Mouse (Mus musculus) hindbrain, embryonic 12.5 days (tissue): Measurements from ENCODE around the gene Birc6. TPM values are rescaled to one million over a fixed set of nuclear protein-coding genes. Genes with fewer than 3 reads are reported as not detected.

ENCODE experiments used
- ATAC-seq: fragments of 200-750 bp; cut with Nextera tagmentation; 2 replicates; pipeline ENCODE4 v1.8.0; 2017; ENCODE audit warnings: moderate TSS enrichment; ENCODE audit not compliant: low FRiP score
- H3K27ac ChIP-seq: fragments of 300-500 bp; sonication (generic); 2 replicates; pipeline ENCODE4 v1.5.1; 2016; ENCODE audit warnings: mild to moderate bottlenecking
- H3K27me3 ChIP-seq: fragments of 300-500 bp; sonication (generic); 2 replicates; pipeline ENCODE4 v1.6.1; 2016; ENCODE audit warnings: mild to moderate bottlenecking
- H3K36me3 ChIP-seq: fragments of 300-500 bp; sonication (generic); 2 replicates; pipeline ENCODE4 v1.6.1; 2016; ENCODE audit warnings: mild to moderate bottlenecking
- H3K4me1 ChIP-seq: fragments of 300-500 bp; sonication (generic); 2 replicates; pipeline ENCODE4 v1.6.1; 2016
- H3K4me2 ChIP-seq: fragments of 300-500 bp; sonication (generic); replicated peaks from 2 replicates; pipeline ENCODE4 v1.6.1; 2016; ENCODE audit warnings: mild to moderate bottlenecking
- H3K4me3 ChIP-seq: fragments of 300-500 bp; sonication (generic); 2 replicates; pipeline ENCODE4 v1.5.1; 2016; ENCODE audit warnings: mild to moderate bottlenecking
- H3K9ac ChIP-seq: fragments of 300-500 bp; sonication (generic); 2 replicates; pipeline ENCODE4 v1.6.1; 2016; ENCODE audit warnings: mild to moderate bottlenecking, moderate library complexity
- H3K9me3 ChIP-seq: fragments of 300-500 bp; sonication (generic); replicated peaks from 2 replicates; pipeline ENCODE4 v1.6.1; 2016; ENCODE audit warnings: mild to moderate bottlenecking
- WGBS: fragments of 180-500 bp; shearing (Covaris S2); methylation state at CpG from one replicate; pipeline ENCODE4 v1.1.7; 2016; 5-methylcytosine and 5-hydroxymethylcytosine counted together
- polyA plus RNA-seq: library from polyadenylated mRNA; unstranded; fragments of >200 nt; fragmentation: Nextera tagmentation; extraction: Ambion mirVana; gene quantifications from 2 replicates; pipeline ENCODE4 v1.2.1, GENCODE M21; 2016

Gene Birc6
- polyA plus RNA-seq, 1 experiment from 2014 or later: 102 TPM

- no peaks in the 10 kb centered on the region for H3K27me3 ChIP-seq
These were observed 2.0 kb upstream of the Birc6 start for GRCm38 (mm10) chr17:74526117-74526516.

DNA sequence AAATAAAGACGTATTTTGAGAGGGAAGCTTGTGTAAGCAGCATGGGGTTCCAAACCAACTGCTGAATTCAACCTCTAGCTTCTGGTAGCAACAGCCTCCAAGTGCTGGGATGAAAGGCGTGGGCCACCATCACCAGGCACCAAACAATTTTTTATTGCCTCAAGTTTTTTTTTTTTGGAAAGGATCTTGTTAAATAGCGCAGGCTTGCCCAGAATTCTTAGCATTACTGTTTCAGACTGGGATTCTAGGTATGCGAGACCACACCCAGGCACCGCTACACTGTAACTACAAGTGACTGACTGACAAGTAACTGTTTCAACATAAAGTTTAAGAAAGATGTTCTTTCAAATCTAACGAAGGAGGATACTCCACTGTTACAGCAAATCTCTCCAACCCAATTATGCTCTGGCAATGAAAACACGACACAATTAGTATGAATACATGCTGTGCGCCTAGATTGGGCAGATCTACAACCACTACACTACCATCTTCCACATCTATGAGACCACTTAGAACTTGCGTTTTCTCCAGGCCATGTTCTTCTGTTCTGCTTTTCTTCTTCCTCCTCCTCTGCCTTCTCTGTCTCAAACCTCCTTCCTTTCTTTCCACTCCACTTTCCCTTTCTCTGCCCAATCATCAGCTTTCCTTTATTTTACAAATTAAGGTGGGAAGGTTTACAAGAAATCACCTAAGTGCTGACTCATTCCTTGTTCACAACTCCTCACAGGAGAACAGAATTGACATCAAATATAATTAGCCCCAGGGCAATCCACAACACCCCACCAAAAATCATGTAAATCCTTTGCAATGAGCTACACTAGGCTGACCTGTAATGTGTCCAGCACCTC is 1.1 kb upstream of the Birc6 start:
- peaks cover 20% of the 10 kb centered on the region for H3K4me1 ChIP-seq
- H3K27me3 ChIP-seq: no peaks in the 10 kb centered on the region
- H3K4me3 ChIP-seq: peak overlapping the region; percentile 75
- WGBS: 89% methylated on average over 9 of the region's 9 CpGs
- no peaks in the 10 kb centered on the region for H3K9me3 ChIP-seq
- peak overlapping the region; percentile 66 for H3K9ac ChIP-seq
- ATAC-seq: peak; percentile 1; the same call in 1 of the 2 replicates
- peak overlapping the region; percentile 96 for H3K27ac ChIP-seq
- H3K36me3 ChIP-seq: no peaks in the 10 kb centered on the region
- peak overlapping the region; percentile 73 for H3K4me2 ChIP-seq

More at GRCm38 (mm10) chr17:74526117-74526516, 2.0 kb upstream of the Birc6 start:
- H3K4me2 ChIP-seq: no peak overlapping the region
- no peak for ATAC-seq
- WGBS: 86% methylated on average over 2 of the region's 2 CpGs
- H3K9me3 ChIP-seq: no peaks in the 10 kb centered on the region
- H3K27ac ChIP-seq: no peak overlapping the region
- no peak overlapping the region for H3K9ac ChIP-seq
- H3K4me1 ChIP-seq: peaks cover 20% of the 10 kb centered on the region
- no peaks in the 10 kb centered on the region for H3K36me3 ChIP-seq
- H3K4me3 ChIP-seq: no peak overlapping the region

GRCm38 (mm10) chr17:74528648-74529532 is 795 bp downstream of the Birc6 start:
- Histone ChIP-seq H3K4me2 (peak overlapping the region; percentile 73), H3K4me3 (peak overlapping the region; percentile 75), H3K36me3 (no peaks in the 10 kb centered on the region), H3K9me3 (no peaks in the 10 kb centered on the region), H3K9ac (peak overlapping the region; percentile 93), H3K27ac (peak overlapping the region; percentile 96), H3K27me3 (no peaks in the 10 kb centered on the region), H3K4me1 (peaks cover 20% of the 10 kb centered on the region)
- under 1% methylated on average over 69 of the region's 72 CpGs for WGBS
- ATAC-seq: peak; percentile 68

GRCm38 (mm10) chr17:74529533-74529824 is 1.4 kb downstream of the Birc6 start:
- Histone ChIP-seq H3K27me3 (no peaks in the 10 kb centered on the region), H3K27ac (0 out of 2 replicates have a peak overlapping the region, but pooled peaks have one; percentile 96), H3K4me3 (peak overlapping the region; percentile 75), H3K36me3 (no peaks in the 10 kb centered on the region), H3K9ac (peak overlapping the region; percentile 93), H3K4me1 (peaks cover 20% of the 10 kb centered on the region), H3K4me2 (peak overlapping the region; percentile 73), H3K9me3 (no peaks in the 10 kb centered on the region)
- no peak for ATAC-seq
- 18% methylated on average over 3 of the region's 3 CpGs for WGBS

DNA sequence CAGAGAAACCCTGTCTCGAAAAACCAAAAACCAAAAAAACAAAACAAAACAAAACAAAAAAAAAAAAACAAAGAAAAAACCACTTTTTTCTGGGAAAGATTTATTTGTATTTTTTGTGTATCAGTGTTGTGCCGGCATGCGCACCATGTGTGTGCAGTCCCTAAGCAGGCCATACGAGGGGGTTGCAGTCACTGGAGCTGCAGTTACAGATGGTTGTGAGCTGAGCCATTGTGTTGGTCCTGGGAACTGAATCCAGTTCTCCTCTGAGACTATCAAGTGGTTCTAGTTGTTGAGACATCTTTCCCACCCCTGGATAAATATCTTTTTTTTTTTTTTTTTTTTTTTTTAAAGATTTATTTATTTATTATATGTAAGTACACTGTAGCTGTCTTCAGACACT is 6.9 kb downstream of the Birc6 start:
- Histone ChIP-seq H3K4me3 (no peak overlapping the region), H3K9me3 (no peaks in the 10 kb centered on the region), H3K4me1 (peaks cover 8% of the 10 kb centered on the region), H3K36me3 (no peaks in the 10 kb centered on the region), H3K27ac (no peak overlapping the region), H3K9ac (no peak overlapping the region), H3K27me3 (no peaks in the 10 kb centered on the region), H3K4me2 (no peak overlapping the region)
- no peak for ATAC-seq
- 97% methylated on average over 4 of the region's 4 CpGs for WGBS

DNA sequence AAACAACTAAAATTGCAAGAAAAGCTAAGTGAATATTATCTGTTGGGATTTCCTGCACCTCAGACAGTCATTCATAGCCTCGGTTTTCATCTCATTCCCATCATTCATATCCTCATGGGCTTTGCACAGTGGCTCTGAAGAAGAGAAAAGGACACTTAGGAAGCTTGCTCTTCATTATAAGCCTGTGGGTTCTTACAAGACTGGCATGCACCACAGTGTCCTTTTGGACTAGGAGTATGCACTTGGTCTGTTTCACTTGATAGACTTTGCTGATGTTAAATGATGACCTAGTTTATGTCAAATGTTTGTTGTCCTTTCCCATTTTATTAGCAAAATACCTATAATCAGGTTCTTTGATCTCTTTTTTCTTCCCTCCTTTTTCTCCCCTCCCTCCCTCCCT is 9.4 kb downstream of the Birc6 start:
- H3K36me3 ChIP-seq: no peaks in the 10 kb centered on the region
- WGBS: 89% methylated on average over 1 of the region's 1 CpGs
- no peak overlapping the region for H3K4me3 ChIP-seq
- H3K27ac ChIP-seq: no peak overlapping the region
- no peak overlapping the region for H3K9ac ChIP-seq
- no peak for ATAC-seq
- H3K9me3 ChIP-seq: no peaks in the 10 kb centered on the region
- no peaks in the 10 kb centered on the region for H3K27me3 ChIP-seq
- H3K4me2 ChIP-seq: no peak overlapping the region
- H3K4me1 ChIP-seq: no peaks in the 10 kb centered on the region

GRCm38 (mm10) chr17:74543615-74544014 is 15.5 kb downstream of the Birc6 start:
- no peak overlapping the region for H3K27ac ChIP-seq
- 97% methylated on average over 2 of the region's 2 CpGs for WGBS
- no peak overlapping the region for H3K9ac ChIP-seq
- H3K27me3 ChIP-seq: no peaks in the 10 kb centered on the region
- H3K4me3 ChIP-seq: no peak overlapping the region
- no peak overlapping the region for H3K4me2 ChIP-seq
- no peaks in the 10 kb centered on the region for H3K4me1 ChIP-seq
- peaks cover 17% of the 10 kb centered on the region for H3K36me3 ChIP-seq
- no peak for ATAC-seq
- no peaks in the 10 kb centered on the region for H3K9me3 ChIP-seq

DNA sequence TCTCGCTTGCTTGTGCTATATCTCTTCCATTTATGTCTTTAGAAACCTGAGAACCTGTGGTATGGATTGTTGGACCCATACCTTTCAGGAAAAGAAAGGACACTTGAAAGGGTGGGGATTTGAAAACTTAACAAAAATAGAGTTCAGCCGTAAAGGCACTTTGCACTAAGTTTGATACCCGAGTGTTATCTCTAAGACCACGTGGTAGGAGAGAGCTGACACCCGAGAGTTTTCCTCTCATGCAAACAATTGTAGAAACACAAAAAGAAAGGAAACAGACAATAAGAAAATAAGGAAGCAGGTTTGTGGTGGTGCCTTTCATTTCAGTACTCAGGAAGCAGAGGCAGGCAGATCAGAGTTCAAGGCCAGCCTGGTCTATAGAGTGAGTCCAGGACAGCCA is 26.0 kb downstream of the Birc6 start:
- H3K27ac ChIP-seq: no peak overlapping the region
- WGBS: 87% methylated on average over 5 of the region's 5 CpGs
- no peak overlapping the region for H3K9ac ChIP-seq
- ATAC-seq: no peak
- H3K4me2 ChIP-seq: no peak overlapping the region
- H3K9me3 ChIP-seq: no peaks in the 10 kb centered on the region
- no peak overlapping the region for H3K4me3 ChIP-seq
- H3K36me3 ChIP-seq: peaks cover 26% of the 10 kb centered on the region
- H3K27me3 ChIP-seq: no peaks in the 10 kb centered on the region
- no peaks in the 10 kb centered on the region for H3K4me1 ChIP-seq

DNA sequence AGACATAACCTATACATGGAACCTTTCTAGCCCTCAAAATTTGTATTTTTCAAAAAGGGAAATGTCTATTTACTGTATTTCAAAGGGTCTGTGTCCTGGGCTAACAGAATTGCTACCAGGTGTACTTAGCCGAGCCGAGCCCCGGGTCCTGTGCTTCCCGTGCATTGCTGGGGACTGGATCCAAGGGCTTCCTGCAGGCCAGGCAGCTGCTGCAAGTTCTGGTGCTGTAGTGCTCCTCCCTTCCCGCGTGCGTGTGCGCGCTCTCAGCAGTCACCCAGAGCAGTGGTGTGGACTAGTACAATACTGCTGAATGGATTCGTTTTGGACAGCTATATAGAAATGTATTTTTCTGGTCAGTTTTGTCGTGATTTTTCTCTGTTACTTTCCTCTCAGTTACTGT is 31.8 kb downstream of the Birc6 start:
- H3K9ac ChIP-seq: no peak overlapping the region
- H3K4me3 ChIP-seq: no peak overlapping the region
- no peaks in the 10 kb centered on the region for H3K9me3 ChIP-seq
- H3K4me1 ChIP-seq: no peaks in the 10 kb centered on the region
- H3K27ac ChIP-seq: no peak overlapping the region
- peaks cover 14% of the 10 kb centered on the region; the same call in 1 of the 2 replicates for H3K36me3 ChIP-seq
- no peaks in the 10 kb centered on the region for H3K27me3 ChIP-seq
- no peak for ATAC-seq
- no peak overlapping the region for H3K4me2 ChIP-seq
- 90% methylated on average over 11 of the region's 11 CpGs for WGBS

- Histone ChIP-seq H3K9ac (no peak overlapping the region), H3K36me3 (peaks cover 33% of the 10 kb centered on the region), H3K27ac (no peak overlapping the region), H3K27me3 (no peaks in the 10 kb centered on the region), H3K9me3 (no peaks in the 10 kb centered on the region), H3K4me3 (no peak overlapping the region), H3K4me2 (no peak overlapping the region), H3K4me1 (no peaks in the 10 kb centered on the region)
- ATAC-seq: no peak
These were observed 36.1 kb downstream of the Birc6 start for GRCm38 (mm10) chr17:74564151-74564550.

GRCm38 (mm10) chr17:74569219-74569618 is 41.1 kb downstream of the Birc6 start:
- WGBS: 90% methylated on average over 1 of the region's 1 CpGs
- Histone ChIP-seq H3K4me3 (no peak overlapping the region), H3K9ac (no peak overlapping the region), H3K4me2 (no peak overlapping the region), H3K9me3 (no peaks in the 10 kb centered on the region), H3K27me3 (no peaks in the 10 kb centered on the region), H3K4me1 (no peaks in the 10 kb centered on the region), H3K36me3 (peaks cover 22% of the 10 kb centered on the region), H3K27ac (no peak overlapping the region)
- no peak for ATAC-seq

DNA sequence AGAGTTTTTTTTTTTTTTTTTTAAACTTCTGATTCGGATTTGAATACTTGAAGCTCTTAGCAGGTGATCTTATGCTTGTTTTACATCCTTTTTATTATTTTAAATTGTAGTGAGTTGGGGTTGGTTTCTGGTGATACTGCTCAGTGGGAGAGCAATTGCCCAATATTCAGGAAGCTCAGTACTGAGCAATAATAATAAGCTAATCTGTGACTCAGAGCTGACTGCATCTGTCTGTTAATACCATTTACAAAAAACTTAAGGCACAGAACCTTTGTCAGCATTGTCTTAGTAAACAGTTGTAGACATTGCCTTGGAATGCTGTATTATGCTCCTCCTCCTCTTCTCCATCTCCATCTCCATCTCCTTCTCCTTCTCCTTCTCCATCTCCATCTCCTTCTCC is 42.5 kb downstream of the Birc6 start:
- Histone ChIP-seq H3K4me1 (no peaks in the 10 kb centered on the region), H3K27ac (no peak overlapping the region), H3K4me3 (no peak overlapping the region), H3K36me3 (peaks cover 22% of the 10 kb centered on the region), H3K9me3 (no peaks in the 10 kb centered on the region), H3K27me3 (no peaks in the 10 kb centered on the region), H3K9ac (no peak overlapping the region), H3K4me2 (no peak overlapping the region)
- WGBS: 95% methylated on average over 1 of the region's 1 CpGs
- ATAC-seq: no peak
